Mouse (Mus musculus) lung, embryonic 14.5 days (tissue): ENCODE results near the gene Atrnl1. TPM values are rescaled to one million over a fixed set of nuclear protein-coding genes. Genes with fewer than 3 reads are reported as not detected.

Experiments
- ATAC-seq: fragments of 200-750 bp; cut with Nextera tagmentation; 2 replicates; pipeline ENCODE4 v1.8.0; 2017; ENCODE audit warnings: mild to moderate bottlenecking, moderate TSS enrichment, moderate library complexity; ENCODE audit not compliant: insufficient read depth
- DNase-seq: peaks from one replicate; pipeline ENCODE4 v3.0.0-alpha.2; 2015
- H3K27ac ChIP-seq: fragments of 300-500 bp; sonication (generic); 2 replicates; pipeline ENCODE4 v1.5.1; 2014; ENCODE audit warnings: low read depth, mild to moderate bottlenecking, moderate library complexity
- H3K27me3 ChIP-seq: fragments of 300-500 bp; sonication (generic); 2 replicates; pipeline ENCODE4 v1.6.1; 2014; ENCODE audit warnings: low read length, control low read depth; ENCODE audit not compliant: insufficient read depth
- H3K36me3 ChIP-seq: fragments of 300-500 bp; sonication (generic); 2 replicates; pipeline ENCODE4 v1.6.1; 2014; ENCODE audit warnings: control low read depth; ENCODE audit not compliant: insufficient read depth
- H3K4me1 ChIP-seq: fragments of 300-500 bp; sonication (generic); 2 replicates; pipeline ENCODE4 v1.6.1; 2014; ENCODE audit warnings: antibody characterized with exemption, control low read depth; ENCODE audit not compliant: insufficient read depth
- H3K4me2 ChIP-seq: fragments of 300-500 bp; sonication (generic); 2 replicates; pipeline ENCODE4 v1.6.1; 2014; ENCODE audit warnings: mild to moderate bottlenecking
- H3K4me3 ChIP-seq: fragments of 300-500 bp; sonication (generic); 2 replicates; pipeline ENCODE4 v1.5.1; 2014; ENCODE audit warnings: low read depth, low read length
- H3K9ac ChIP-seq: fragments of 300-500 bp; sonication (generic); 2 replicates; pipeline ENCODE4 v1.6.1; 2014
- H3K9me3 ChIP-seq: fragments of 300-500 bp; sonication (generic); 2 replicates; pipeline ENCODE4 v1.6.1; 2016; ENCODE audit warnings: low read depth, low read length, control low read depth
- CTCF ChIP-seq: IDR thresholded peaks from 2 replicates; pipeline ENCODE4 v1.5.1; 2016; ENCODE audit warnings: antibody characterized with exemption, low read depth
- WGBS: fragments of 180-500 bp; shearing (Covaris S2); extraction: QIAGEN DNeasy Blood & Tissue Kit; methylation state at CpG from one replicate; pipeline ENCODE4 v1.1.7; 2014; 5-methylcytosine and 5-hydroxymethylcytosine counted together
- polyA plus RNA-seq: library from polyadenylated mRNA; unstranded; fragments of >200 nt; fragmentation: Nextera tagmentation; extraction: Ambion mirVana; gene quantifications from 2 replicates; pipeline ENCODE4 v1.2.1, GENCODE M21; 2014

The Atrnl1 gene
- polyA plus RNA-seq, 1 experiment from 2014 or later = 7.1 TPM

- no peaks in the 10 kb centered on the region for H3K27me3 ChIP-seq
- H3K9ac ChIP-seq = no peak overlapping the region
- 79% methylated on average over 8 of the region's 8 CpGs for WGBS
- no peak overlapping the region for H3K4me3 ChIP-seq
- peaks cover 3% of the 10 kb centered on the region; the same call in 1 of the 2 replicates for H3K4me1 ChIP-seq
- DNase-seq (no peak), ATAC-seq (no peak)
- H3K9me3 ChIP-seq = no peaks in the 10 kb centered on the region
- H3K27ac ChIP-seq = no peak overlapping the region
- H3K4me2 ChIP-seq = no peak overlapping the region
- no peak for TF ChIP-seq CTCF
- no peaks in the 10 kb centered on the region for H3K36me3 ChIP-seq
Measured at GRCm38 (mm10) chr19:57888871-57889270, 278.0 kb downstream of the Atrnl1 start.

GRCm38 (mm10) chr19:57889741-57890140 lies 278.9 kb downstream of the Atrnl1 start:
- Histone ChIP-seq H3K4me3 (no peak overlapping the region), H3K9me3 (no peaks in the 10 kb centered on the region), H3K36me3 (no peaks in the 10 kb centered on the region), H3K4me2 (0 out of 2 replicates have a peak overlapping the region, but pooled peaks have one; percentile 12), H3K27ac (no peak overlapping the region), H3K4me1 (peaks cover 3% of the 10 kb centered on the region; the same call in 1 of the 2 replicates), H3K27me3 (no peaks in the 10 kb centered on the region), H3K9ac (no peak overlapping the region)
- no peak for TF ChIP-seq CTCF
- DNase-seq (peak; percentile 21), ATAC-seq (peak; percentile 68; the same call in 1 of the 2 replicates)
- 27% methylated on average over 3 of the region's 3 CpGs for WGBS

GRCm38 (mm10) chr19:57890954-57891353 lies 280.1 kb downstream of the Atrnl1 start:
- Histone ChIP-seq H3K4me3 (no peak overlapping the region), H3K36me3 (no peaks in the 10 kb centered on the region), H3K4me1 (peaks cover 3% of the 10 kb centered on the region; the same call in 1 of the 2 replicates), H3K27me3 (no peaks in the 10 kb centered on the region), H3K27ac (no peak overlapping the region), H3K9ac (no peak overlapping the region), H3K9me3 (no peaks in the 10 kb centered on the region), H3K4me2 (no peak overlapping the region)
- WGBS = 52% methylated on average over 3 of the region's 3 CpGs
- no peak for TF ChIP-seq CTCF
- DNase-seq = no peak
- no peak for ATAC-seq

- H3K9ac ChIP-seq = no peak overlapping the region
- H3K4me3 ChIP-seq = no peak overlapping the region
- no peaks in the 10 kb centered on the region for H3K36me3 ChIP-seq
- H3K27ac ChIP-seq = no peak overlapping the region
- TF ChIP-seq CTCF = no peak
- no peaks in the 10 kb centered on the region for H3K9me3 ChIP-seq
- DNase-seq (no peak), ATAC-seq (no peak)
- H3K4me2 ChIP-seq = no peak overlapping the region
- peaks cover 3% of the 10 kb centered on the region; the same call in 1 of the 2 replicates for H3K4me1 ChIP-seq
- H3K27me3 ChIP-seq = no peaks in the 10 kb centered on the region
- WGBS = 48% methylated on average over 1 of the region's 1 CpGs
Measured at GRCm38 (mm10) chr19:57894191-57894590, 283.4 kb downstream of the Atrnl1 start.

GRCm38 (mm10) chr19:57900037-57900436 lies 289.2 kb downstream of the Atrnl1 start:
- no peak overlapping the region for H3K4me3 ChIP-seq
- H3K9me3 ChIP-seq = no peaks in the 10 kb centered on the region
- no peak overlapping the region for H3K4me2 ChIP-seq
- ATAC-seq (no peak), DNase-seq (peak; percentile 33)
- H3K36me3 ChIP-seq = no peaks in the 10 kb centered on the region
- no peak overlapping the region for H3K9ac ChIP-seq
- H3K4me1 ChIP-seq = no peaks in the 10 kb centered on the region
- no peak overlapping the region for H3K27ac ChIP-seq
- 75% methylated on average over 1 of the region's 1 CpGs for WGBS
- H3K27me3 ChIP-seq = no peaks in the 10 kb centered on the region
- TF ChIP-seq CTCF = peak; percentile 35

GRCm38 (mm10) chr19:57909466-57909865 lies 298.6 kb downstream of the Atrnl1 start:
- Histone ChIP-seq H3K27me3 (no peaks in the 10 kb centered on the region), H3K9ac (no peak overlapping the region), H3K36me3 (no peaks in the 10 kb centered on the region), H3K4me2 (no peak overlapping the region), H3K4me3 (no peak overlapping the region), H3K27ac (no peak overlapping the region), H3K9me3 (no peaks in the 10 kb centered on the region), H3K4me1 (no peaks in the 10 kb centered on the region)
- ATAC-seq = no peak
- WGBS = 80% methylated on average over 6 of the region's 6 CpGs
- no peak for DNase-seq
- TF ChIP-seq CTCF = no peak

- Histone ChIP-seq H3K4me3 (no peak overlapping the region), H3K4me1 (no peaks in the 10 kb centered on the region), H3K9me3 (no peaks in the 10 kb centered on the region), H3K4me2 (no peak overlapping the region), H3K27me3 (no peaks in the 10 kb centered on the region), H3K36me3 (no peaks in the 10 kb centered on the region), H3K27ac (no peak overlapping the region), H3K9ac (no peak overlapping the region)
- DNase-seq (no peak), ATAC-seq (no peak)
- WGBS = 84% methylated on average over 6 of the region's 6 CpGs
- TF ChIP-seq CTCF = no peak
Measured at GRCm38 (mm10) chr19:57910650-57911049, 299.8 kb downstream of the Atrnl1 start.

GRCm38 (mm10) chr19:57916325-57916724 lies 305.5 kb downstream of the Atrnl1 start:
- no peaks in the 10 kb centered on the region for H3K4me1 ChIP-seq
- WGBS = 61% methylated on average over 6 of the region's 6 CpGs
- H3K27me3 ChIP-seq = no peaks in the 10 kb centered on the region
- H3K27ac ChIP-seq = no peak overlapping the region
- H3K9ac ChIP-seq = no peak overlapping the region
- H3K9me3 ChIP-seq = peaks cover 6% of the 10 kb centered on the region; the same call in 1 of the 2 replicates
- H3K36me3 ChIP-seq = no peaks in the 10 kb centered on the region
- peak; percentile 53 for TF ChIP-seq CTCF
- peak; percentile 44 for DNase-seq
- no peak for ATAC-seq
- H3K4me2 ChIP-seq = no peak overlapping the region
- no peak overlapping the region for H3K4me3 ChIP-seq
